Mouse (Mus musculus): ENCODE data around the gene Misp.

Misp gene

GRCm38 (mm10) chr10:79856280-79856679 lies 35.5 kb downstream of the Misp start:
- DNase-seq = peak; percentile 33

- peak; percentile 25 for DNase-seq
Measured at GRCm38 (mm10) chr10:79856704-79857451, 36.1 kb downstream of the Misp start.

- DNase-seq = peak; percentile 81
Measured at GRCm38 (mm10) chr10:79857452-79857811, 36.6 kb downstream of the Misp start.

- no peak for DNase-seq
Measured at GRCm38 (mm10) chr10:79857894-79858293, 37.1 kb downstream of the Misp start.

GRCm38 (mm10) chr10:79858416-79859074 lies 37.8 kb downstream of the Misp start:
- peak; percentile 70 for DNase-seq

- DNase-seq = no peak
Measured at GRCm38 (mm10) chr10:79859116-79859515, 38.3 kb downstream of the Misp start.

- peak; percentile 25 for DNase-seq
Measured at GRCm38 (mm10) chr10:79860079-79860911, 39.5 kb downstream of the Misp start.

GRCm38 (mm10) chr10:79861230-79862048 lies 40.6 kb downstream of the Misp start:
- DNase-seq = peak; percentile 76

GRCm38 (mm10) chr10:79862049-79862788 lies 41.4 kb downstream of the Misp start:
- peak; percentile 14 for DNase-seq

GRCm38 (mm10) chr10:79862925-79863324 lies 42.1 kb downstream of the Misp start:
- peak; percentile 35 for DNase-seq

GRCm38 (mm10) chr10:79864351-79865188 lies 43.8 kb downstream of the Misp start:
- DNase-seq = peak; percentile 32

- peak; percentile 17 for DNase-seq
Measured at GRCm38 (mm10) chr10:79865189-79865601, 44.4 kb downstream of the Misp start.

GRCm38 (mm10) chr10:79865801-79866295 lies 45.1 kb downstream of the Misp start:
- DNase-seq = peak; percentile 73

GRCm38 (mm10) chr10:79866601-79867000 lies 45.8 kb downstream of the Misp start:
- DNase-seq = no peak

- DNase-seq = no peak
Measured at GRCm38 (mm10) chr10:79871845-79872244, 51.1 kb downstream of the Misp start.

- no peak for DNase-seq
Measured at GRCm38 (mm10) chr10:79872862-79873261, 52.1 kb downstream of the Misp start.

- no peak for DNase-seq
Measured at GRCm38 (mm10) chr10:79873313-79873712, 52.5 kb downstream of the Misp start.

- DNase-seq = no peak
Measured at GRCm38 (mm10) chr10:79873715-79874289, 53.0 kb downstream of the Misp start.

GRCm38 (mm10) chr10:79874290-79874862 lies 53.6 kb downstream of the Misp start, which contains the start of the genes Prtn3 and Plppr3:
Gene Prtn3 (plus strand): TSS chr10:79874476.
Gene Plppr3 (minus strand): TSS chr10:79874634.
- DNase-seq = no peak

GRCm38 (mm10) chr10:79877174-79877573 lies 56.4 kb downstream of the Misp start:
- DNase-seq = no peak

All from kidney, adult 9 months (tissue).